Mouse (Mus musculus) hindbrain, embryonic 16.5 days (tissue): Measurements from ENCODE around the gene Nfkb1. TPM values are rescaled to one million over a fixed set of nuclear protein-coding genes. Genes with fewer than 3 reads are reported as not detected.

Experiments used
- ATAC-seq: fragments of 200-750 bp; cut with Nextera tagmentation; 2 replicates; pipeline ENCODE4 v1.8.0; 2017; ENCODE audit warnings: moderate TSS enrichment, moderate library complexity
- H3K27ac ChIP-seq: fragments of 300-500 bp; sonication (generic); 2 replicates; pipeline ENCODE4 v1.5.1; 2014; ENCODE audit warnings: low read depth, mild to moderate bottlenecking, control low read depth, low read length, moderate library complexity
- H3K27me3 ChIP-seq: fragments of 300-500 bp; sonication (generic); replicated peaks from 2 replicates; pipeline ENCODE4 v1.6.1; 2014; ENCODE audit warnings: low read length; ENCODE audit not compliant: control insufficient read depth, insufficient read depth
- H3K36me3 ChIP-seq: fragments of 300-500 bp; sonication (generic); 2 replicates; pipeline ENCODE4 v1.6.1; 2014; ENCODE audit warnings: mild to moderate bottlenecking, low read length, moderate library complexity, mixed read lengths; ENCODE audit not compliant: control insufficient read depth, insufficient read depth
- H3K4me1 ChIP-seq: fragments of 300-500 bp; sonication (generic); 2 replicates; pipeline ENCODE4 v1.6.1; 2014; ENCODE audit warnings: low read depth, low read length; ENCODE audit not compliant: control insufficient read depth, insufficient read depth
- H3K4me2 ChIP-seq: fragments of 300-500 bp; sonication (generic); 2 replicates; pipeline ENCODE4 v1.6.1; 2014; ENCODE audit warnings: mild to moderate bottlenecking, low read length, control low read depth, moderate library complexity
- H3K4me3 ChIP-seq: fragments of 300-500 bp; sonication (generic); 2 replicates; pipeline ENCODE4 v1.5.1; 2014; ENCODE audit warnings: mild to moderate bottlenecking, low read length, control low read depth, moderate library complexity
- H3K9ac ChIP-seq: fragments of 300-500 bp; sonication (generic); 2 replicates; pipeline ENCODE4 v1.6.1; 2014; ENCODE audit warnings: low read depth, mild to moderate bottlenecking, control low read depth, low read length, moderate library complexity
- H3K9me3 ChIP-seq: fragments of 300-500 bp; sonication (generic); 2 replicates; pipeline ENCODE4 v1.6.1; 2014; ENCODE audit warnings: mild to moderate bottlenecking, low read length, moderate library complexity; ENCODE audit not compliant: control insufficient read depth
- WGBS: fragments of 180-500 bp; shearing (Covaris S2); extraction: QIAGEN DNeasy Blood & Tissue Kit; methylation state at CpG from one replicate; pipeline ENCODE4 v1.1.7; 2014; 5-methylcytosine and 5-hydroxymethylcytosine counted together
- polyA plus RNA-seq: library from polyadenylated mRNA; unstranded; fragments of >200 nt; fragmentation: Nextera tagmentation; extraction: Ambion mirVana; gene quantifications from 2 replicates; pipeline ENCODE4 v1.2.1, GENCODE M21; 2015

The Nfkb1 gene
- polyA plus RNA-seq, 1 experiment from 2014 or later = 7.5 TPM

DNA sequence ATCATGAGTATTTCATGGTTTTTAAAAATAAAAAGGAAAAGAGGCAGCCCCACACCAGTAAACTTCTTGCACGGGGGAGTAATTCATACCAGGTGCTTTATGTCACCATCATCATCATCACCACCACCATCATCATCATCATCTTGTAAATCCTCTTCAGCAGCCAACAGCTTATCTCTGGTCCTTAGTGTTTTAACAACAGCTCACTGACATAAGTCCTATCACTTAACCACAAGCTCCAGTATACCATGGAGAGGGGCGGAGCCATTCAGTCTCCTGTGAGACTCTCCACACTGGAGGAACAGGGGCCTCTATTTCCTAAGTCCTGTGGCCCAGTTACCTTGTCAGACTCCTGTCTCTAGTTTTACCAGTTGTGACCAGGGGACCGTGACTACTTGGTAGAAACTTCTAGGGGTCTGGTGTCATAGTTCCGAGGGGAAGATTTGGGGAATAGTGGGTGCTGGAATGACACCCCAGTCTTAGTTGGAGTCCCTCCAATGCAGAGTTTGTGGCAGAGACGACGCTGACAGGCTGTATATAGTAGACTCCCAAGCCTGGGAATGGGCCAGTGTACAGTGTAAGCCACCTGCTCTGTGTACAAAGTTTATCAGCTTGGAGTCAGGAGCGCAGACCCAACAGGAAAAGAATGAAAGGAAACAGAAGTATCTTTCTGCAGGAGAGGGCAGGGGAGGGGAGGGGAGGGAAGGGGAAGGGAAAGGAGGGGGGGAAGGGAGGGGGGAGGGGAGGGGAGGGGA is 35.4 kb upstream of the Nfkb1 start:
- Histone ChIP-seq H3K4me2 (no peak overlapping the region), H3K9me3 (no peaks in the 10 kb centered on the region), H3K27me3 (no peaks in the 10 kb centered on the region), H3K4me1 (no peaks in the 10 kb centered on the region), H3K27ac (no peak overlapping the region), H3K4me3 (no peak overlapping the region), H3K36me3 (no peaks in the 10 kb centered on the region), H3K9ac (no peak overlapping the region)
- ATAC-seq = no peak
- WGBS = 86% methylated on average over 7 of the region's 7 CpGs

DNA sequence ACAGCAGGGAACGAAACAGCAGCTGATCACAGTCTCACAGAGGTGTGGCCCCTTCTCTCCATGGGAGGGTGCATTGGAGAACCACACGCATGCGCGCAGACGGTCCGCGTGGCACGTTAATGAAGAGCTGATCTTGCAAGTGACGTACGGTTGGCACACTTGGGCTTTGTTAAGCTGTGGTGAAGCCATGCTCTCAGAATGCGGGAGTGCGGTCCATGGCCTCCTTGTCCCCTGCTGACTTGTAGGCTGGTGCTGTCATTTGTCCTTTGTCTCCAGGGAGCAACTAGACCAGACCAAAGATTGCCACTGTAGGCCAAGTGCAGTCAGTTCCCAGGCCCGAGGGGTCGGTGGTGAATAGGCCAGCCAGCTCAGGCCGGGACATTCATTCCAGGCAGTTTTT is 34.7 kb upstream of the Nfkb1 start:
- peak; percentile 84 for ATAC-seq
- Histone ChIP-seq H3K9me3 (no peaks in the 10 kb centered on the region), H3K4me1 (no peaks in the 10 kb centered on the region), H3K9ac (no peak overlapping the region; the same call in 1 of the 2 replicates), H3K4me3 (no peak overlapping the region), H3K4me2 (peak overlapping the region; percentile 18; the same call in 1 of the 2 replicates), H3K27ac (no peak overlapping the region), H3K27me3 (no peaks in the 10 kb centered on the region), H3K36me3 (no peaks in the 10 kb centered on the region)
- 54% methylated on average over 15 of the region's 15 CpGs for WGBS

DNA sequence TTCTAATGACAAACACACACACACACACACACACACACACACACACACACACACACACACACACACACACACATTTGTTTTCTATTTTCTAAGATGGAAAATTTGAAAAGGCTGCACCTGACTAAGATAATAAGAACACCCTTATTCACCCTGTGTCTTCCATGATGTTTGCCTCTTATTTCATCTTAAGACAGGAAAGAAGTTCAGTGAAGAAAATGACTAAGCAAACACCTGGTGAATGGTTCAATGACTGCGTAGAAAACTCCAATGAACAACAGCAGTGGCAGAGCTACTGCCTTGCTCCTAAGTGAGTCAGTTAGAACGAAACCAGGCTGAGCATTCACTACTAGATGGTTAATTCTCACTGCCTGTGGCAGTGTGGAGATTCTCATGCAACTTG is 30.8 kb upstream of the Nfkb1 start:
- no peak overlapping the region for H3K9ac ChIP-seq
- no peak for ATAC-seq
- no peak overlapping the region for H3K27ac ChIP-seq
- no peaks in the 10 kb centered on the region for H3K27me3 ChIP-seq
- H3K36me3 ChIP-seq = no peaks in the 10 kb centered on the region
- H3K4me2 ChIP-seq = no peak overlapping the region
- no peaks in the 10 kb centered on the region for H3K4me1 ChIP-seq
- no peak overlapping the region for H3K4me3 ChIP-seq
- WGBS = 88% methylated on average over 2 of the region's 2 CpGs
- no peaks in the 10 kb centered on the region for H3K9me3 ChIP-seq

DNA sequence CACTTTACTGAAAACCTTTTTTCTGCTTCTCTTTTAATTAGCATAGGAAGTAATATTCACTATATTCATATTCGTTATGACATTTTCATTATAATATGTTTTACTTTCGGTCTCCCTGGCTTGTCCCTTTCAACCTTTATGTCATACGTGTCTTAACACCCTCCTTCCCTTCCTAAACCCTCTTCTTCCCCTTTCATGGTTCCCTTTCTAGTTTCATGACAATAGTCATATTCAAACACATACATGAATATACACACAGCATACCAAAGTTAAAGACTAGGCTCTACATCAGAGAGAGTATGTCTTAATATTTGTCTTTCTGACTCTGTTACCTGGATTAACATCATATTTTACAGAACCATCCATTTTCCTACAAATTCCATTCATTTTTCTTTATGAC is 28.6 kb upstream of the Nfkb1 start:
- Histone ChIP-seq H3K36me3 (no peaks in the 10 kb centered on the region), H3K4me1 (no peaks in the 10 kb centered on the region), H3K4me2 (no peak overlapping the region), H3K9me3 (no peaks in the 10 kb centered on the region), H3K4me3 (no peak overlapping the region), H3K9ac (no peak overlapping the region), H3K27me3 (no peaks in the 10 kb centered on the region), H3K27ac (no peak overlapping the region)
- ATAC-seq = no peak
- 89% methylated on average over 3 of the region's 3 CpGs for WGBS

GRCm38 (mm10) chr3:135719179-135719532 is 27.8 kb upstream of the Nfkb1 start:
- Histone ChIP-seq H3K27ac (no peak overlapping the region), H3K36me3 (no peaks in the 10 kb centered on the region), H3K9ac (no peak overlapping the region), H3K4me2 (no peak overlapping the region), H3K4me1 (no peaks in the 10 kb centered on the region), H3K9me3 (no peaks in the 10 kb centered on the region), H3K27me3 (no peaks in the 10 kb centered on the region), H3K4me3 (no peak overlapping the region)
- ATAC-seq = no peak
- WGBS = 87% methylated on average over 6 of the region's 6 CpGs

DNA sequence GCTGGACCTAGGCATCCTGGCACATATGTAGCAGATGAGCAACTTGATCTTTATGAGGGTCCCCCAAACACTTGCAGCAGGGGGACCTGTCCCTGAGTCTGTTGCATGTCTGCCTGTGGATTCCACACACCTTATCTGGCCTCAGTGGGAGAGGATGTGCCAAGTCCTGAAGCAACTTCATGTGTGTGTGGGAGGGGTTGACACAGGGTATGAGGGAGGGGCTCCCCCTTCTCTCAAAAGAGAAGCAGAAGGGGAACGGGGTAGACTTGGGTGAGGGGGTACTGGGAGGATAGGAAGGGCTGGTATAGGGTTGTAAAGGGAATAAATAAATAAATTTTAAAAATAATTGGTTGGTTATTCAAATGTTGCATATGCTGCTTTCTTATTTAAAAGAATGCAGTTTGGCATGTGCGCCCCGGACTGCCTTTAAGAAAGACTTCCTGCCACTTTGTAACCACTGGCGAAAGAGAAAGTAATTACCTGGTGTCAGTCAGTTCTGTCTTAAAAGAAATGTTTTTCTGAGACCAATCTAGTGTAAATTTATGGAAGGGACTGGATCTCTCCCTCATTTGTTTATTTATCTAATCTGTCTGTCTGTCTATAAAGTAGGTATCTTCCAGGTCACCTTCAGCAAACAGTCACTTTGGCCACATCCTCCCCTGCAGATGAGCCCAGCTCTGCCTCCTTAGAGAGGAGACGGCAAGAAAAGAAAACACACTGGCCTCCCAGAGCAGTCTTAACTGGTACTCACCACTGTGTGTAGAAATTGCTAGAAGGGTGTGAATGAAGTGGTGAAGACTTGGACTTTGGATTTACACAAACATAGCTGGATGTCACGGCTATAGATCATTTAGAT is 27.2 kb upstream of the Nfkb1 start:
- no peak overlapping the region for H3K4me2 ChIP-seq
- H3K27ac ChIP-seq = no peak overlapping the region
- no peaks in the 10 kb centered on the region for H3K9me3 ChIP-seq
- no peak for ATAC-seq
- no peaks in the 10 kb centered on the region for H3K36me3 ChIP-seq
- no peaks in the 10 kb centered on the region for H3K27me3 ChIP-seq
- H3K4me1 ChIP-seq = no peaks in the 10 kb centered on the region
- no peak overlapping the region for H3K4me3 ChIP-seq
- 82% methylated on average over 6 of the region's 6 CpGs for WGBS
- H3K9ac ChIP-seq = no peak overlapping the region

GRCm38 (mm10) chr3:135713016-135713950 is 21.9 kb upstream of the Nfkb1 start:
- no peaks in the 10 kb centered on the region for H3K27me3 ChIP-seq
- no peak overlapping the region for H3K9ac ChIP-seq
- WGBS = 36% methylated on average over 4 of the region's 4 CpGs
- H3K4me3 ChIP-seq = no peak overlapping the region
- H3K27ac ChIP-seq = no peak overlapping the region
- no peak for ATAC-seq
- no peaks in the 10 kb centered on the region for H3K9me3 ChIP-seq
- H3K36me3 ChIP-seq = no peaks in the 10 kb centered on the region
- no peaks in the 10 kb centered on the region for H3K4me1 ChIP-seq
- no peak overlapping the region for H3K4me2 ChIP-seq

DNA sequence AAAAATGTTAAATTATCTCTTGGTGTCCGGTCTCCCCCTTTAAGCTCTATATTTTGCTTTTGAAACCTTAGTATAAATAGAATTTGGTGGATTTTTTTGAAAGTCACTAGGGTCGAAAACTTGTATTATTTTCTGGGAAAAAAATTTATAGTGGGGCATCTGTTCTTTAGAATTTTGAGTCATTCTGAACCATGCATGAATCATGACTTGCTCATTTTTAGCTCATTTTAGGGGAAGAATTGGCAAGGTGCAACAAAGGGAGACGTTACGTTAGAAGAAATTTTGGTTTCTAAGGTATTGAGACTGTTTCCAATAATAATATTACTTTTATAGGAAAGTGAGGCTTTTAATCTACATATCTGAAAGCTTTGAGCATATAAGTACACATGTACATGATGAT is 20.3 kb upstream of the Nfkb1 start:
- Histone ChIP-seq H3K4me2 (no peak overlapping the region), H3K36me3 (no peaks in the 10 kb centered on the region), H3K9me3 (no peaks in the 10 kb centered on the region), H3K9ac (no peak overlapping the region), H3K27me3 (no peaks in the 10 kb centered on the region), H3K4me1 (no peaks in the 10 kb centered on the region), H3K27ac (no peak overlapping the region), H3K4me3 (no peak overlapping the region)
- WGBS = 94% methylated on average over 4 of the region's 4 CpGs
- ATAC-seq = no peak
